Mouse (Mus musculus) lung, adult 2 months (tissue): ENCODE results near the gene Lcat.

ENCODE experiments used
- CTCF ChIP-seq: fragments of 200-500 bp; IDR thresholded peaks from 2 replicates; pipeline ENCODE4 v1.5.1; 2011; ENCODE audit warnings: mild to moderate bottlenecking, low read length, control low read depth; ENCODE audit not compliant: insufficient read depth
- POLR2A ChIP-seq: fragments of 200-500 bp; IDR thresholded peaks from 2 replicates; pipeline ENCODE4 v1.6.1; 2011; ENCODE audit warnings: low read depth, mild to moderate bottlenecking, control low read depth, low read length, borderline replicate concordance; ENCODE audit errors: extremely low read depth

DNA sequence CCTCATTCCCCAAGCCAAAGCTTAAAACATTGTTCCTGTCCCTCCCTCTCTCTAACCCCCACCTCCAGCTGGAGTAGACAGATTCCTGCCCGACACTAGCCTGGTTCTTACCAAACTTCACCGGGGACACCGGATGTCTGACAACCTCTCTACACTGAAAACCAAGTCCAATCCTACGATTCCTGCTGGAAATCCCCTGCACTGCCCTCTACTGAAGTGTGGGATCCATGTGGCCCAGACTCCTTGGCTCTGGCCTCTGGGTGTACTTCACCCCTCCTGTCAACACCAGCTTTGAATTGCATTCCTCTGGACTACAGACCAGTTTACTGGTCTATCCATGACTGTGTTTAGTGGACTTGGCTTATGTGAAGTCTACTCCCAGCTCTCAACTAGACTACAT, 13.4 kb upstream of the Lcat start:
- no peak for TF ChIP-seq POLR2A
- no peak for TF ChIP-seq CTCF
